Mouse (Mus musculus): ENCODE data around the gene Smg6. TPM values are rescaled to one million over a fixed set of nuclear protein-coding genes. Genes with fewer than 3 reads are reported as not detected.
A peak's percentile ranks its signal among the peaks of the same experiment; 100 is the strongest.

Gene Smg6
- polyA plus RNA-seq, 1 experiment from 2014 or later = 15.8 TPM

DNA sequence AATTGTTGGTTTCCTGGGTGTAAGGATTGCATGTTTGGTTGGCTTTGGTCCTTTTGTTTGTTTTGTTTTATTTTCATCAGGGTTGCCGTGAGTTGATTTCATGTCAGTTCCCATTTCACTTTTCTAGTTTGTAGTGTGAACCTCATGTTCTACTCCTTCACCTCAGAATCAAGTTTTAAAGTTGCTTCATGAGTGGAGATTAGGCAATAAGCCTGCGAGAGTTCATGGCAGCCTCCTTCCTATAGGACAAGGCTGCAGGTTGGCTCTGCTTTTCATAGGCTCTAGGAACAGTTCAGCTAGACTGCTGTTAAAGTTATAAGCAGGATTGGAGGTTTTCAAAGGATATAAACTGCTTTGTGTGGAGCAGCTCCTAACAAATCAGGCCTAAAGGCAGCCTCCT, 33.9 kb downstream of the Smg6 start:
- Histone ChIP-seq H3K9ac (ENCODE audit: low read length) (no peak overlapping the region), H3K4me2 (ENCODE audit: low read depth, low read length) (no peak overlapping the region), H3K4me3 (replicated peaks; ENCODE audit: low read length) (no peak overlapping the region), H3K27me3 (ENCODE audit: control insufficient read depth, insufficient read depth, low read length) (no peaks in the 10 kb centered on the region), H3K36me3 (ENCODE audit: control insufficient read depth, insufficient read depth, low read length) (no peaks in the 10 kb centered on the region), H3K27ac (ENCODE audit: low read length) (no peak overlapping the region), H3K4me1 (ENCODE audit: control insufficient read depth, insufficient read depth, low read length) (peaks cover 6% of the 10 kb centered on the region; the same call in 1 of the 2 replicates), H3K9me3 (replicated peaks; ENCODE audit: control insufficient read depth, low read length) (no peaks in the 10 kb centered on the region)
- 76% methylated on average over 2 of the region's 2 CpGs for WGBS
- no peak for ATAC-seq (ENCODE audit: insufficient read depth, low FRiP score)

DNA sequence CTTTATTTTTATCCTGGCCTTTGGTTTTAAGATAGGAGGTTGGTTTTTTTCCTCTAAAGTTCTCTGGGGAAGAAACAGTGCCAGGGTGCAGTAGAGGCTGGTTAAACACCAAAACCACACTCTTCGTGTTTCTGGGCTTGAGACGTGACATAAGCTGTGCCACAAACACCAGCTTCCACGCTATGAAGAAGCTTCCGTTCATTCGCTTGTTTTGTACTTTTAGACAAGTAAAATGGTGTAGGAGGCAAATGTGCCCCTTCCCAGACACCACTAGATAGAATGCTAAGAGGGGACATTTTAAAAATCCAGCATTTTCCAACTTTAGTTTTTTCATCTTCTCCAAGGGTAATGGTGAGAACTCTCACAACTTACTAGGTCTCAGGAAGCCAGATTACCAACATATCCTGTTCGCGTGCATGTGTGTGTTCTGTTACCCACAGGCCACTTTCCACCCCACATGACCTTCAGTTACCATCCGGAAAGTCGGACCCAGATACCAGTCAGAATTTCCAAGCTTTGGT, 34.5 kb downstream of the Smg6 start:
- no peaks in the 10 kb centered on the region for H3K27me3 ChIP-seq (ENCODE audit: control insufficient read depth, insufficient read depth, low read length)
- no peak overlapping the region for H3K27ac ChIP-seq (ENCODE audit: low read length)
- no peak overlapping the region for H3K9ac ChIP-seq (ENCODE audit: low read length)
- H3K4me2 ChIP-seq (ENCODE audit: low read depth, low read length) = no peak overlapping the region
- ATAC-seq (ENCODE audit: insufficient read depth, low FRiP score) = no peak
- H3K4me3 ChIP-seq (replicated peaks; ENCODE audit: low read length) = no peak overlapping the region
- H3K36me3 ChIP-seq (ENCODE audit: control insufficient read depth, insufficient read depth, low read length) = no peaks in the 10 kb centered on the region
- no peaks in the 10 kb centered on the region for H3K9me3 ChIP-seq (replicated peaks; ENCODE audit: control insufficient read depth, low read length)
- 90% methylated on average over 9 of the region's 9 CpGs for WGBS
- H3K4me1 ChIP-seq (ENCODE audit: control insufficient read depth, insufficient read depth, low read length) = peaks cover 6% of the 10 kb centered on the region; the same call in 1 of the 2 replicates

DNA sequence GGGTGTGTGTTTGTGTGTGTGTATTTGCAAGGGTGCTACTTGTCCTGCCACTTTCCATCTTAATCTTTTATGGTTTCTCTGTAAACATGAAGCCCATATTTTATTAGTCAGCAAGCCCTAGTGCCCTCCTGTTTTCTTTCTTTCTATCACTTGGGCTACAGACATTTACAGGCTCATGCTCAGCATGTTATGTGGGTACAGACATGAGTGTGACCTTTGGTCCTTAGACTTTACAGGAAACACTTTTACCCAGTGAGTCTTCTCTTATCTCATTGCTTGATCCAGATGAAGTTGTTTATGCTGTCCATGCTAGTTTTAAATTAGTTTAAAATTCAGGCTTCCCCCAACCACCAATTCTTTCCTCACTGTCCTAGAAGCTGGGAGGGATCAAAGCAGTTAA, 36.3 kb downstream of the Smg6 start:
- Histone ChIP-seq H3K4me2 (ENCODE audit: low read depth, low read length) (no peak overlapping the region), H3K4me1 (ENCODE audit: control insufficient read depth, insufficient read depth, low read length) (peaks cover 6% of the 10 kb centered on the region; the same call in 1 of the 2 replicates), H3K9me3 (replicated peaks; ENCODE audit: control insufficient read depth, low read length) (no peaks in the 10 kb centered on the region), H3K27ac (ENCODE audit: low read length) (peak overlapping the region; percentile 38), H3K27me3 (ENCODE audit: control insufficient read depth, insufficient read depth, low read length) (no peaks in the 10 kb centered on the region), H3K4me3 (replicated peaks; ENCODE audit: low read length) (no peak overlapping the region), H3K9ac (ENCODE audit: low read length) (no peak overlapping the region), H3K36me3 (ENCODE audit: control insufficient read depth, insufficient read depth, low read length) (no peaks in the 10 kb centered on the region)
- no peak for ATAC-seq (ENCODE audit: insufficient read depth, low FRiP score)

GRCm38 (mm10) chr11:74962846-74963407, 37.3 kb downstream of the Smg6 start:
- Histone ChIP-seq H3K9me3 (replicated peaks; ENCODE audit: control insufficient read depth, low read length) (no peaks in the 10 kb centered on the region), H3K9ac (ENCODE audit: low read length) (no peak overlapping the region), H3K27ac (ENCODE audit: low read length) (peak overlapping the region; percentile 33; the same call in 1 of the 2 replicates), H3K4me2 (ENCODE audit: low read depth, low read length) (no peak overlapping the region), H3K4me1 (ENCODE audit: control insufficient read depth, insufficient read depth, low read length) (peaks cover 6% of the 10 kb centered on the region; the same call in 1 of the 2 replicates), H3K27me3 (ENCODE audit: control insufficient read depth, insufficient read depth, low read length) (no peaks in the 10 kb centered on the region), H3K4me3 (replicated peaks; ENCODE audit: low read length) (no peak overlapping the region), H3K36me3 (ENCODE audit: control insufficient read depth, insufficient read depth, low read length) (no peaks in the 10 kb centered on the region)
- ATAC-seq (ENCODE audit: insufficient read depth, low FRiP score) = no peak
- 64% methylated on average over 2 of the region's 2 CpGs for WGBS

DNA sequence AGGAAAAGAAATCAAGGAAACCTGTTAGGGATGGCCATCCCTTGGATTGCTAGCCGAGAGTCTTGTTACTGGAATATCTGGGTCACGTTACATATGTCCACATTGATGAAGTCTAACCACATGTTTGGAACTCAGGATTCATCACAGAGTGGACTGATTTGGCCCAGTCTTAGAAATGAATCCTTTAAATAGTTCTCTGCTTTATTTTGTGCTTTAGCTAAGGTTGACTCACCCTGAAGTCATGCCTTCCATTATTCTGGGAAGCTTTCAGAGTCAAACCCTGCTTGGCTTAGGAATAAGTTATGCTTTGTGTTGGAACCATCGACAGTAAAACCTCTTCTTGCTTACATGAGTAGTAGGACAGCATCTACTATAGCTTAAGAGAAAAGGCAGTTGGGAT, 39.9 kb downstream of the Smg6 start:
- Histone ChIP-seq H3K27ac (ENCODE audit: low read length) (no peak overlapping the region), H3K9ac (ENCODE audit: low read length) (no peak overlapping the region), H3K36me3 (ENCODE audit: control insufficient read depth, insufficient read depth, low read length) (no peaks in the 10 kb centered on the region), H3K4me2 (ENCODE audit: low read depth, low read length) (no peak overlapping the region), H3K4me3 (replicated peaks; ENCODE audit: low read length) (no peak overlapping the region), H3K4me1 (ENCODE audit: control insufficient read depth, insufficient read depth, low read length) (peaks cover 6% of the 10 kb centered on the region; the same call in 1 of the 2 replicates), H3K9me3 (replicated peaks; ENCODE audit: control insufficient read depth, low read length) (no peaks in the 10 kb centered on the region), H3K27me3 (ENCODE audit: control insufficient read depth, insufficient read depth, low read length) (no peaks in the 10 kb centered on the region)
- WGBS = 80% methylated on average over 3 of the region's 3 CpGs
- no peak for ATAC-seq (ENCODE audit: insufficient read depth, low FRiP score)

DNA sequence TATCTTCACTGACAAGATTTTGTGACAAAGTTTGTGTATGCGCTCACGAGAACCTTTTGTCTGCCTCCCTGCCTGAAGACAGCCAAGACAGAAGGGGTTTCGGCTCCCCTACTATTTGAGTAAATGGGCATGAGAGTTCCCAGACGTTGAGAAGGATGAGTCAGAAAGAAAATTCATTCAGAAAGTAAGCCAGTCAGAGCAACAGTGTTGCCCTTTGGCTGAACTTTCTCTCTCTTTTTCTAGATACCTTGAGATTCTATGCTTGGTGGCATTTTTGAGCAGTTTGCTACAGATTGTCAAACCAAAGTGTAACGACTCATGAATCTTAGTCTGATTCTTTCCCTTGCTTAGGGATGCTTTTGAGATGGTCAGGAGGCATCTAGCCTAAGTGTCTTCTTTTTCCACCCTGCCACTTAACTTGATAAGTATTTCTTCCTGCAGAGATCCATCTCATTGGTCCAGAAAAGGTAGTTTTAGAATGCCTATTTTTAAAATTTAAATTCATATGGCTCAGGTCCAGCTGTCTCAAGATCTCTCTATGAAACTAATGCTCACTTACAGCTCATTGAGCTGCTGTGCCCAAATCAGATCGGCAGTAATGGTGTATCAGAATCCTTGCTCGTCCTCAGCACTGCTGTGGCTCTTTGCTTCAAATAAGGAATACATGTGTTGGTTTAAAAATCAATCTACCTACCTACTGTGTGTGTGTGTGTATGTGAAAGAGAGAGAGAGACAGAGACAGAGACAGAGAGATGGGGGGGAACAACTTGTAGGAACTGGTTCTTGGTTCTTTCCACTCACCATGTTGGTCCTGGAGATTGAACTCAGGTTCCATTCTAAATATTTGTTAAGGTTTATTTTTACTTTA, 47.9 kb downstream of the Smg6 start:
- no peak for ATAC-seq (ENCODE audit: insufficient read depth, low FRiP score)
- WGBS = 71% methylated on average over 7 of the region's 7 CpGs
- H3K4me2 ChIP-seq (ENCODE audit: low read depth, low read length) = no peak overlapping the region

DNA sequence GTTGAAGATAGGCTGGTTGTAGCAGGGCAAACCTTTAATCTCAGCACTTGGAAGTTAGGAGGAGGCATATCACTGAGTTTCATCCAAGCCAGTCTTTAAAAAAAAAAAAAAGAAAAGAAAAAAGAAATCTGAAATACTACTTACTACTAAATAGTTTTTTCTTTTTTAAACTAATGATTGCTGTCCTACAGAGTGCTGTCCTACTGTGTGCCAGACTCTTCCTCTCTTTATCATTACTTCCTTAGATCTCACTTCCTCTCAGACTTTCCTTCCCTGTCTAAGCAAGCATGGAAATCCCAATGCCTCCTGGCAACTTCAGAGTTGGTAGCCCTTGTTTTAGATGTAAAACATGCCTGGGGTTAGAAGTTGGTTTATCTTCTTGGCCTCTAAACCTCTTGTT, 49.0 kb downstream of the Smg6 start:
- Histone ChIP-seq H3K9me3 (replicated peaks; ENCODE audit: control insufficient read depth, low read length) (no peaks in the 10 kb centered on the region), H3K36me3 (ENCODE audit: control insufficient read depth, insufficient read depth, low read length) (no peaks in the 10 kb centered on the region), H3K9ac (ENCODE audit: low read length) (no peak overlapping the region), H3K4me2 (ENCODE audit: low read depth, low read length) (no peak overlapping the region), H3K4me1 (ENCODE audit: control insufficient read depth, insufficient read depth, low read length) (no peaks in the 10 kb centered on the region), H3K4me3 (replicated peaks; ENCODE audit: low read length) (no peak overlapping the region), H3K27me3 (ENCODE audit: control insufficient read depth, insufficient read depth, low read length) (no peaks in the 10 kb centered on the region), H3K27ac (ENCODE audit: low read length) (no peak overlapping the region)
- no peak for ATAC-seq (ENCODE audit: insufficient read depth, low FRiP score)

More for the DNA sequence above, 47.9 kb downstream of the Smg6 start:
- no peaks in the 10 kb centered on the region for H3K36me3 ChIP-seq (ENCODE audit: control insufficient read depth, insufficient read depth, low read length)
- H3K27ac ChIP-seq (ENCODE audit: low read length) = no peak overlapping the region
- no peaks in the 10 kb centered on the region for H3K27me3 ChIP-seq (ENCODE audit: control insufficient read depth, insufficient read depth, low read length)
- no peaks in the 10 kb centered on the region for H3K4me1 ChIP-seq (ENCODE audit: control insufficient read depth, insufficient read depth, low read length)
- H3K9ac ChIP-seq (ENCODE audit: low read length) = no peak overlapping the region
- H3K4me3 ChIP-seq (replicated peaks; ENCODE audit: low read length) = no peak overlapping the region
- no peaks in the 10 kb centered on the region for H3K9me3 ChIP-seq (replicated peaks; ENCODE audit: control insufficient read depth, low read length)

DNA sequence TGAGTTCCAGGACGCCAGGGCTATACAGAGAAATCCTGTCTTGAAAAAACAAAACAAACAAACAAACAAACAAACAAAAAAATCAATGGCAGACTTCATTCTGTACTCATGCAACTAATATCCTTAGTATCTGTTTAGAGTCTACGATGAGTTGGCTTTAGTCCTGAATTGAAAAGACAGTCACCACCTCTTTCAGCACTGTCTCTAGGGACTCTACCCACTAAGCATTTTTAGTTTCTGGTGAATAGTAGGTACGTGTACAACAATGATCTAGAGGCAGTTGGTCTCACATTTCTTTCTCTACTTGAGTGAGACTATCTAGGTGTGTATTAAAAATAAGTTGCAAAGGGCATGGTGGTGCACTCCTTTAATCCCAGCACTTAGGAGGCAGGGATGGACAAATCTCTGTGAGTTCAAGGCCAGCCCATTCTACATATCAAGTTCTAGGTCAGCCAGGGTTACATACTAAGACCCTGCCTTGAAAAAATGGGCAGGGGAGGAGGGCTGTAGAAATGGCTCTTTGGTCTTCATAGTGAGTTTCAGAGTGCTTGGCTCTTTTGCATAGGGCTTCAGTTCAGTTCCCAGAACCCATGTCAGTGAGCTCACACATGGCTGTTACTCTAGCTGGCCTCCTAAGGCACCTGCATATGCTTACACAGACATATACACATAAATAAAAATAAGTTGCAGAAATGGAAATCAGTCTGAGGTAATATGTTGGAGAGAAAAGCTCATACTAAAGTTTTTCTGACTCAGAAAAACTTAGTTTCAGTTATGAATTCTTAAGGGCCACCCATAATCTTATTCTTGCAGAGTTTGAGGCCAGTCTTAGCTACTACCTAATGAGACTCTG, 51.4 kb downstream of the Smg6 start:
- Histone ChIP-seq H3K9me3 (replicated peaks; ENCODE audit: control insufficient read depth, low read length) (no peaks in the 10 kb centered on the region), H3K9ac (ENCODE audit: low read length) (no peak overlapping the region), H3K4me2 (ENCODE audit: low read depth, low read length) (no peak overlapping the region), H3K36me3 (ENCODE audit: control insufficient read depth, insufficient read depth, low read length) (peaks cover 6% of the 10 kb centered on the region; the same call in 1 of the 2 replicates), H3K4me3 (replicated peaks; ENCODE audit: low read length) (no peak overlapping the region), H3K27ac (ENCODE audit: low read length) (no peak overlapping the region), H3K4me1 (ENCODE audit: control insufficient read depth, insufficient read depth, low read length) (no peaks in the 10 kb centered on the region), H3K27me3 (ENCODE audit: control insufficient read depth, insufficient read depth, low read length) (no peaks in the 10 kb centered on the region)
- 84% methylated on average over 3 of the region's 3 CpGs for WGBS
- no peak for ATAC-seq (ENCODE audit: insufficient read depth, low FRiP score)
